Comparison of ENCODE assay signal across 25 mouse cellular contexts in the genomic region with DNA sequence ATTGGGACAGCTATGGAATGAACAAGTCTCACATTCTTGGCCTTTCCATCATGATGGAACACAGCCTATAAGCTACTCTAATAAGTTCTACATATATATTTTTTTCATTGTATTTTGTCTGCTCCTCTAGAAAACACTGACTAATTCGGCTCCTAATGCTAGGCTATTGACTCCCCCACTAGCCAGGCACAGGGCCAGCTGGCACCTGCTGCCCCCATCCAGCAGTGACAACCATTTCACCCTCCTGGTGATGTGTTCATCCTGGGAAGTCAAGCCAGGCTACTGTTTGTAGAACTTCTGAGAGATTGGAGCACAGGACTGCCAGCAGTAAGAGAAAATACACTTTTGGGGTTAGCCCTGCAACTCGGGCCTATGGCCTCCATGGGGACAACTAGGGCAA. TPM values are rescaled to one million over a fixed set of nuclear protein-coding genes. Genes with fewer than 3 reads are reported as not detected.
DNase-seq lines count a peak whose midpoint lies in the region; ATAC-seq and TF ChIP-seq lines count a peak whose summit lies in the region.
"Had no signal": no experiment of that assay in that cellular context is flagged by ENCODE, and none has a peak within 500 bp of the region (broad histone marks: within the 10 kb centered on the region; RNA-seq: fewer than 3 reads in every experiment).

No protein-coding gene starts in this region.

- 0 out of 2 replicates have a peak, but pooled peaks cover 3% of the 10 kb centered on the region for H3K27me3 ChIP-seq in forebrain, embryonic 14.5 days (replicated peaks; ENCODE audit: control insufficient read depth, insufficient read depth, low read length)
- peaks cover 31% of the 10 kb centered on the region for H3K27me3 ChIP-seq in forebrain, embryonic 12.5 days
- no peaks in the 10 kb centered on the region for H3K27me3 ChIP-seq in hindbrain, postnatal 0 days (ENCODE audit: insufficient read depth, low read length)
- H3K27me3 ChIP-seq in hindbrain, embryonic 16.5 days (replicated peaks; ENCODE audit: control insufficient read depth, insufficient read depth, low read length): no peaks in the 10 kb centered on the region; the same call in 1 of the 2 replicates
- H3K27me3 ChIP-seq: forebrain, embryonic 15.5 days had no signal

- ATAC-seq in forebrain, embryonic 14.5 days: no peak
- ATAC-seq in forebrain, embryonic 12.5 days (ENCODE audit: low FRiP score): no peak
- no peak for ATAC-seq in hindbrain, postnatal 0 days
- ATAC-seq in hindbrain, embryonic 16.5 days: no peak
- ATAC-seq: activated CD4-positive, CD25-positive, alpha-beta regulatory T cell, adult 4 months; CD4-positive, CD25-positive, alpha-beta regulatory T cell, adult 4 months; forebrain, embryonic 15.5 days; forebrain, postnatal 0 days; Patski had no signal

- no peak for TF ChIP-seq CTCF in hindbrain, postnatal 0 days (IDR thresholded peaks at IDR 0.05; ENCODE audit: low read depth)
- TF ChIP-seq CTCF in left cerebral cortex, adult 2 months (IDR thresholded peaks at IDR 0.05): no peak

- intact Hi-C loops in left cerebral cortex, postnatal 4 days (cut with DNase I): no loop called here
- intact Hi-C loops in left cerebral cortex, adult 2 months (cut with DNase I): no loop called here

- no peak overlapping the region for H3K4me2 ChIP-seq in forebrain, embryonic 14.5 days (ENCODE audit: low read length)
- H3K4me2 ChIP-seq in forebrain, embryonic 12.5 days: no peak overlapping the region
- H3K4me2 ChIP-seq in hindbrain, postnatal 0 days (ENCODE audit: low read depth, low read length): no peak overlapping the region
- H3K4me2 ChIP-seq in hindbrain, embryonic 16.5 days (ENCODE audit: low read length): no peak overlapping the region
- H3K4me2 ChIP-seq: embryonic facial prominence, embryonic 12.5 days; forebrain, embryonic 15.5 days had no signal

- H3K9me3 ChIP-seq in forebrain, embryonic 14.5 days (replicated peaks; ENCODE audit: control insufficient read depth, low read length): no peaks in the 10 kb centered on the region
- H3K9me3 ChIP-seq in forebrain, embryonic 12.5 days: no peaks in the 10 kb centered on the region
- H3K9me3 ChIP-seq in hindbrain, postnatal 0 days (ENCODE audit: low read length): no peaks in the 10 kb centered on the region
- no peaks in the 10 kb centered on the region for H3K9me3 ChIP-seq in hindbrain, embryonic 16.5 days (ENCODE audit: control insufficient read depth, low read length)
- H3K9me3 ChIP-seq: embryonic facial prominence, embryonic 10.5 days; embryonic facial prominence, embryonic 12.5 days; forebrain, embryonic 15.5 days; G1E had no signal

- no peak overlapping the region for H3K9ac ChIP-seq in forebrain, embryonic 14.5 days (ENCODE audit: low read length)
- no peak overlapping the region for H3K9ac ChIP-seq in forebrain, embryonic 12.5 days
- H3K9ac ChIP-seq in hindbrain, postnatal 0 days (replicated peaks; ENCODE audit: low read length): no peak overlapping the region
- no peak overlapping the region for H3K9ac ChIP-seq in hindbrain, embryonic 16.5 days (ENCODE audit: low read depth, low read length)
- H3K9ac ChIP-seq: embryonic facial prominence, embryonic 12.5 days; forebrain, embryonic 15.5 days; forebrain, postnatal 0 days had no signal

- H3K4me1 ChIP-seq in forebrain, embryonic 14.5 days (ENCODE audit: control insufficient read depth, insufficient read depth, low read length): peaks cover 5% of the 10 kb centered on the region
- H3K4me1 ChIP-seq in forebrain, embryonic 12.5 days: peaks cover 5% of the 10 kb centered on the region
- no peaks in the 10 kb centered on the region for H3K4me1 ChIP-seq in hindbrain, postnatal 0 days (ENCODE audit: insufficient read depth, low read length)
- H3K4me1 ChIP-seq in hindbrain, embryonic 16.5 days (ENCODE audit: control insufficient read depth, insufficient read depth, low read depth, low read length): no peaks in the 10 kb centered on the region; the same call in 1 of the 2 replicates

- no peak overlapping the region for H3K4me3 ChIP-seq in forebrain, embryonic 14.5 days (ENCODE audit: low read depth, low read length)
- H3K4me3 ChIP-seq in forebrain, embryonic 12.5 days (replicated peaks): no peak overlapping the region
- no peak overlapping the region for H3K4me3 ChIP-seq in hindbrain, postnatal 0 days (ENCODE audit: low read length)
- no peak overlapping the region for H3K4me3 ChIP-seq in hindbrain, embryonic 16.5 days (ENCODE audit: low read length)
- H3K4me3 ChIP-seq in left cerebral cortex, adult 2 months: no peak overlapping the region
- H3K4me3 ChIP-seq: embryonic facial prominence, embryonic 10.5 days; embryonic facial prominence, embryonic 12.5 days; forebrain, embryonic 15.5 days had no signal

- 71% methylated on average over 2 of the region's 2 CpGs for WGBS in forebrain, embryonic 14.5 days
- 68% methylated on average over 2 of the region's 2 CpGs for WGBS in forebrain, embryonic 12.5 days
- 35% methylated on average over 2 of the region's 2 CpGs for WGBS in hindbrain, postnatal 0 days
- WGBS in hindbrain, embryonic 16.5 days: 47% methylated on average over 2 of the region's 2 CpGs

- no peak overlapping the region for H3K27ac ChIP-seq in forebrain, embryonic 14.5 days (ENCODE audit: low read depth, low read length)
- no peak overlapping the region for H3K27ac ChIP-seq in forebrain, embryonic 12.5 days
- no peak overlapping the region for H3K27ac ChIP-seq in hindbrain, postnatal 0 days
- H3K27ac ChIP-seq in hindbrain, embryonic 16.5 days (ENCODE audit: low read depth, low read length): no peak overlapping the region
- no peak overlapping the region for H3K27ac ChIP-seq in left cerebral cortex, adult 2 months
- H3K27ac ChIP-seq: embryonic facial prominence, embryonic 10.5 days; embryonic facial prominence, embryonic 12.5 days; forebrain, embryonic 15.5 days had no signal

- H3K36me3 ChIP-seq in forebrain, embryonic 14.5 days (ENCODE audit: control insufficient read depth, insufficient read depth, low read length): no peaks in the 10 kb centered on the region
- no peaks in the 10 kb centered on the region for H3K36me3 ChIP-seq in forebrain, embryonic 12.5 days (replicated peaks)
- no peaks in the 10 kb centered on the region for H3K36me3 ChIP-seq in hindbrain, postnatal 0 days (ENCODE audit: insufficient read depth, low read length)
- H3K36me3 ChIP-seq in hindbrain, embryonic 16.5 days (ENCODE audit: control insufficient read depth, insufficient read depth, low read length): no peaks in the 10 kb centered on the region
- H3K36me3 ChIP-seq: embryonic facial prominence, embryonic 10.5 days; embryonic facial prominence, embryonic 12.5 days; forebrain, embryonic 15.5 days; G1E had no signal

- DNase-seq in adrenal gland, postnatal 10 days: peak; percentile 7
- no peak for DNase-seq in adrenal gland, postnatal 36 days
- peak; percentile 20 for DNase-seq in forebrain, embryonic 14.5 days (ENCODE audit: low spot score)
- peak; percentile 46 for DNase-seq in hindbrain, postnatal 0 days (ENCODE audit: low spot score)
- DNase-seq in left cerebral cortex, postnatal 4 days: peak; percentile 69
- DNase-seq in left cerebral cortex, adult 2 months (ENCODE audit: extremely low spot score in 1 of 2, low spot score in 2 of 2): no peak
- DNase-seq: adrenal gland, adult 8-10 months; adrenal gland, postnatal 25 days; B cell, adult 2 months; cerebellum, adult 18-20 months; cerebellum, adult 8-10 months; cerebellum, adult 9-11 months; cerebellum, postnatal 25 days; forebrain, postnatal 0 days had no signal

RNA-seq across cellular contexts. Expression of gene 3100002H09Rik, which starts 0.5 kb away (rescaled TPM):
- not detected for total RNA-seq in adrenal gland, postnatal 10 days (2021)
- total RNA-seq in adrenal gland, postnatal 36 days (2021): not detected
- polyA plus RNA-seq in forebrain, embryonic 14.5 days (2014; fragmentation: Nextera tagmentation; extraction: Ambion mirVana): not detected in 2 replicates
- 0.47 and 0.74 TPM in 2 replicates for polyA plus RNA-seq in forebrain, embryonic 12.5 days (2016; fragmentation: Nextera tagmentation; extraction: Ambion mirVana)
- 0.26 TPM in 1 of 2 replicates, not detected in the other for total RNA-seq in hindbrain, postnatal 0 days (2014; rRNA removed)
- 0.23 TPM in 1 of 2 replicates, not detected in the other for polyA plus RNA-seq in hindbrain, postnatal 0 days (2015; fragmentation: Nextera tagmentation; extraction: Ambion mirVana)
- 0.36 and 0.49 TPM in 2 replicates for polyA plus RNA-seq in hindbrain, embryonic 16.5 days (2015; fragmentation: Nextera tagmentation; extraction: Ambion mirVana)
- total RNA-seq in left cerebral cortex, postnatal 4 days (2021): 1 to 10 TPM in 1 of 2 experiments, under 1 TPM in 1; 0.99 to 1.5 TPM
- under 1 TPM in 1 of 2 experiments, not detected in 1; 0.70 TPM for total RNA-seq in left cerebral cortex, adult 2 months (2021)
- total RNA-seq: adrenal gland, adult 18-20 months; adrenal gland, adult 8-10 months; adrenal gland, postnatal 25 days; CH12.LX; forebrain, postnatal 0 days had no signal
- polyA plus RNA-seq: activated CD4-positive, CD25-positive, alpha-beta regulatory T cell, adult 4 months; CD4-positive, CD25-positive, alpha-beta regulatory T cell, adult 4 months; embryonic facial prominence, embryonic 12.5 days; G1E; Patski had no signal

RNA-seq across cellular contexts. Expression of gene Pou3f1, which starts 46.5 kb away (rescaled TPM):
- total RNA-seq in adrenal gland, postnatal 10 days (2021): under 1 TPM; 0.24 to 0.27 TPM
- total RNA-seq in adrenal gland, postnatal 36 days (2021): under 1 TPM in 1 of 2 experiments, not detected in 1; 0.10 TPM
- polyA plus RNA-seq in forebrain, embryonic 14.5 days (2014; fragmentation: Nextera tagmentation; extraction: Ambion mirVana): 14.8 and 15.3 TPM in 2 replicates
- polyA plus RNA-seq in forebrain, embryonic 12.5 days (2016; fragmentation: Nextera tagmentation; extraction: Ambion mirVana): 16.0 and 21.6 TPM in 2 replicates
- total RNA-seq in hindbrain, postnatal 0 days (2014; rRNA removed): 4.8 and 7.0 TPM in 2 replicates
- polyA plus RNA-seq in hindbrain, postnatal 0 days (2015; fragmentation: Nextera tagmentation; extraction: Ambion mirVana): 4.1 and 6.3 TPM in 2 replicates
- 3.0 and 6.7 TPM in 2 replicates for polyA plus RNA-seq in hindbrain, embryonic 16.5 days (2015; fragmentation: Nextera tagmentation; extraction: Ambion mirVana)
- 10 to 100 TPM; 42.4 to 52.0 TPM for total RNA-seq in left cerebral cortex, postnatal 4 days (2021)
- 10 to 100 TPM; 16.9 to 18.8 TPM for total RNA-seq in left cerebral cortex, adult 2 months (2021)
- total RNA-seq: adrenal gland, adult 18-20 months; adrenal gland, postnatal 25 days; CH12.LX had no signal
- polyA plus RNA-seq: activated CD4-positive, CD25-positive, alpha-beta regulatory T cell, adult 4 months; CD4-positive, CD25-positive, alpha-beta regulatory T cell, adult 4 months; G1E had no signal

Comparison
In these comparisons a context has a peak if more than half of its experiments do, and no peak if none do; other contexts are left out.
1. DNase-seq: peak in adrenal gland, postnatal 10 days (single experiment), forebrain, embryonic 14.5 days (single experiment), hindbrain, postnatal 0 days (single experiment) and left cerebral cortex, postnatal 4 days (single experiment); none in adrenal gland, postnatal 36 days (0 of 2) and left cerebral cortex, adult 2 months (0 of 2).